Mouse (Mus musculus): Measurements from ENCODE around the gene Tmem189.

- TF ChIP-seq POLR2A (IDR thresholded peaks at IDR 0.05; ENCODE audit: borderline replicate concordance, insufficient read depth, low read length) (no peak), CTCF (IDR thresholded peaks at IDR 0.05; ENCODE audit: borderline replicate concordance, insufficient read depth, low read depth, low read length) (no peak)
Measured at GRCm38 (mm10) chr2:167642164-167642563, 47.5 kb downstream of the Tmem189 start.

Measured in cerebellum, adult 2 months (tissue).